Comparison of ENCODE assay signal across 13 mouse cellular contexts in the genomic region with DNA sequence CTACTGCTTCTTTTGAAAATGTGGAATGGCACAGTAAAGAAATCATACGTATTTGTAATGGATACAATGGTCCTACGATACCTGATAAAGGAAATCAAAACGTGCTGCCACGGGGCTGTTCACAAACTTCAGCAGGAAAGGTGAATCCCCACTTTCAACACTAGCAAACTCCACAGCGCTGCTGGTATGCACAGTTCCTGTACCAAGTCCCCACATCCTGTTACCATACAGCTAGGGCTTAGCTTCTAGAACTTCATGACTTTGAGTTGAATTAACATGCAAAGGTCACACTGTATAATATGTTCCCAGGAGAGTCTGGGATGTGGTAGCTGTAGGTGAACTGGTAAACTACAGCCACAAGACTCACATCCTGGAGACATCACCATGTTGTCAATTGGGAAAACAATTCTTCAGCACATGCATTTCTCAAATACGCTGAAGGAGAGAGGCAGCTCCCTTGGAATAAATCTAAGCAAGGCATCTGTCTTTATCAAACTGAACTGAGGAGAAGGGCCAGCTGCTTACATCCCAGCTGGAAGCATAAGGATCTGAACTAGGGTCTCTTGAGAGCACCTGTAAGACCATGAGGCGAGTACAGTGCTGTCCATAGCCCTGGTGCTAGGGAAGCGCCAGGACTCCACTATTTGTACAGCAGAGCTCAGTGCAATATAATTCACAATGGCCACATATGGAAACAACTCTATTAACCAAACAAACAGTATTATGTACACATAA.
DNase-seq lines count a peak whose midpoint lies in the region; ATAC-seq and TF ChIP-seq lines count a peak whose summit lies in the region.
"Had no signal": no experiment of that assay in that cellular context is flagged by ENCODE, and none has a peak within 500 bp of the region (broad histone marks: within the 10 kb centered on the region; RNA-seq: fewer than 3 reads in every experiment).

No protein-coding gene starts in this region.

- H3K4me1 ChIP-seq in heart, embryonic 12.5 days (replicated peaks): peaks cover 50% of the 10 kb centered on the region
- H3K4me1 ChIP-seq in lung, postnatal 0 days (ENCODE audit: insufficient read depth, low read depth, low read length): peaks cover 29% of the 10 kb centered on the region; the same call in 1 of the 2 replicates
- peaks cover 26% of the 10 kb centered on the region for H3K4me1 ChIP-seq in thymus, adult 2 months (replicated peaks; ENCODE audit: control insufficient read depth, insufficient read depth, low read length)
- H3K4me1 ChIP-seq in midbrain, embryonic 11.5 days (ENCODE audit: control insufficient read depth, insufficient read depth, low read length): peaks cover 10% of the 10 kb centered on the region

- DNase-seq in heart, postnatal 25 days (ENCODE audit: low spot score): no peak
- DNase-seq in lung, postnatal 0 days (ENCODE audit: low spot score): no peak
- no peak for DNase-seq in lung, adult 18-20 months
- DNase-seq in induced T-regulatory cell, adult 2 months (ENCODE audit: low read depth): peak; percentile 83
- DNase-seq in thymus, adult 2 months: peak; percentile 62
- DNase-seq in midbrain, embryonic 11.5 days (ENCODE audit: low spot score, missing footprints): no peak
- DNase-seq in c-Kit-positive CD71-positive TER-119-positive erythroid progenitor cells, embryonic 14.5 days (ENCODE audit: low spot score): no peak
- DNase-seq: adrenal gland, adult 2 months; embryo, embryonic 11 days; forebrain, postnatal 0 days; right cerebral cortex, postnatal 4 days had no signal

- no peak for TF ChIP-seq EP300 in lung, postnatal 0 days (IDR thresholded peaks at IDR 0.05)

- ATAC-seq in heart, embryonic 12.5 days (ENCODE audit: insufficient number of reproducible peaks, low FRiP score): no peak
- ATAC-seq in lung, postnatal 0 days: no peak
- no peak for ATAC-seq in midbrain, embryonic 11.5 days (ENCODE audit: low FRiP score)
- ATAC-seq: forebrain, postnatal 0 days had no signal

- intact Hi-C loops in heart, postnatal 25 days (cut with DNase I): no loop called here

- 81% methylated on average over 8 of the region's 8 CpGs for whole genome bisulfite sequencing in heart, embryonic 12.5 days
- 63% methylated on average over 8 of the region's 8 CpGs for WGBS in lung, postnatal 0 days
- 27% methylated on average over 8 of the region's 8 CpGs for WGBS in thymus, adult 2 months
- 89% methylated on average over 8 of the region's 8 CpGs for WGBS in midbrain, embryonic 11.5 days

- H3K9ac ChIP-seq in heart, embryonic 12.5 days: no peak overlapping the region
- H3K9ac ChIP-seq in lung, postnatal 0 days (replicated peaks; ENCODE audit: low read depth): no peak overlapping the region
- H3K9ac ChIP-seq in midbrain, embryonic 11.5 days (ENCODE audit: low read length): no peak overlapping the region
- H3K9ac ChIP-seq: forebrain, postnatal 0 days; limb, embryonic 12.5 days had no signal

- peaks cover 11% of the 10 kb centered on the region for H3K36me3 ChIP-seq in heart, embryonic 12.5 days
- no peaks in the 10 kb centered on the region for H3K36me3 ChIP-seq in lung, postnatal 0 days (ENCODE audit: insufficient read depth, low read length)
- H3K36me3 ChIP-seq in thymus, adult 2 months (ENCODE audit: control insufficient read depth, insufficient read depth, low read length): no peaks in the 10 kb centered on the region
- H3K36me3 ChIP-seq in midbrain, embryonic 11.5 days (ENCODE audit: control insufficient read depth, insufficient read depth, low read length): no peaks in the 10 kb centered on the region

- no peak overlapping the region for H3K27ac ChIP-seq in heart, embryonic 12.5 days (ENCODE audit: poor library complexity, severe bottlenecking)
- peak overlapping the region; percentile 78 for H3K27ac ChIP-seq in lung, postnatal 0 days (ENCODE audit: low read length)
- peak overlapping the region; percentile 88 for H3K27ac ChIP-seq in thymus, adult 2 months (ENCODE audit: control insufficient read depth, insufficient read depth, low read length)
- no peak overlapping the region for H3K27ac ChIP-seq in midbrain, embryonic 11.5 days (ENCODE audit: low read depth, low read length)
- H3K27ac ChIP-seq: limb, embryonic 12.5 days had no signal

- peak overlapping the region; percentile 22; the same call in 1 of the 2 replicates for H3K4me2 ChIP-seq in heart, embryonic 12.5 days
- H3K4me2 ChIP-seq in lung, postnatal 0 days (replicated peaks; ENCODE audit: low read depth, low read length): peak overlapping the region; percentile 44
- no peak overlapping the region for H3K4me2 ChIP-seq in midbrain, embryonic 11.5 days
- H3K4me2 ChIP-seq: limb, embryonic 12.5 days had no signal

- no peaks in the 10 kb centered on the region for H3K9me3 ChIP-seq in heart, embryonic 12.5 days (replicated peaks)
- H3K9me3 ChIP-seq in lung, postnatal 0 days (ENCODE audit: low read length): no peaks in the 10 kb centered on the region
- no peaks in the 10 kb centered on the region for H3K9me3 ChIP-seq in midbrain, embryonic 11.5 days (ENCODE audit: control insufficient read depth, low read length)
- H3K9me3 ChIP-seq: limb, embryonic 12.5 days had no signal

- TF ChIP-seq POLR2A in thymus, adult 2 months (IDR thresholded peaks at IDR 0.05; ENCODE audit: control insufficient read depth, extremely low read depth, insufficient read depth, low read length, poor library complexity): no peak

- H3K4me3 ChIP-seq in heart, embryonic 12.5 days: no peak overlapping the region
- H3K4me3 ChIP-seq in lung, postnatal 0 days (ENCODE audit: low read depth, low read length): no peak overlapping the region
- no peak overlapping the region for H3K4me3 ChIP-seq in thymus, adult 2 months (ENCODE audit: control insufficient read depth, insufficient read depth, low read length)
- H3K4me3 ChIP-seq in midbrain, embryonic 11.5 days (ENCODE audit: low read depth, low read length): no peak overlapping the region
- H3K4me3 ChIP-seq: limb, embryonic 12.5 days had no signal

- TF ChIP-seq CTCF in lung, postnatal 0 days (IDR thresholded peaks at IDR 0.05): no peak
- no peak for TF ChIP-seq CTCF in thymus, adult 2 months (IDR thresholded peaks at IDR 0.05; ENCODE audit: borderline replicate concordance, control insufficient read depth, extremely low read depth, insufficient read depth, low read length, poor library complexity)

- no peaks in the 10 kb centered on the region for H3K27me3 ChIP-seq in heart, embryonic 12.5 days (replicated peaks)
- H3K27me3 ChIP-seq in lung, postnatal 0 days (replicated peaks; ENCODE audit: insufficient read depth, low read length): no peaks in the 10 kb centered on the region
- no peaks in the 10 kb centered on the region for H3K27me3 ChIP-seq in thymus, adult 2 months (ENCODE audit: control insufficient read depth, insufficient read depth, low read length)
- H3K27me3 ChIP-seq in midbrain, embryonic 11.5 days (ENCODE audit: control insufficient read depth, insufficient read depth, low read length): no peaks in the 10 kb centered on the region
- H3K27me3 ChIP-seq: limb, embryonic 12.5 days had no signal

Comparison
In these comparisons a context has a peak if more than half of its experiments do, and no peak if none do; other contexts are left out.
1. H3K27ac ChIP-seq: peak in lung, postnatal 0 days (single experiment) and thymus, adult 2 months (single experiment); none in heart, embryonic 12.5 days (single experiment) and midbrain, embryonic 11.5 days (single experiment).
2. DNase-seq: peak in induced T-regulatory cell, adult 2 months (single experiment) and thymus, adult 2 months (single experiment); none in heart, postnatal 25 days (single experiment), lung, postnatal 0 days (single experiment), lung, adult 18-20 months (0 of 2), midbrain, embryonic 11.5 days (single experiment) and c-Kit-positive CD71-positive TER-119-positive erythroid progenitor cells, embryonic 14.5 days (single experiment).